Mouse (Mus musculus): Measurements from ENCODE around the gene Mcmbp. TPM values are rescaled to one million over a fixed set of nuclear protein-coding genes. Genes with fewer than 3 reads are reported as not detected.
"Not testable (repeated sequence)": the region's sequence is repeated elsewhere in the genome, so short reads cannot be mapped to it uniquely, and the experiment has no call there.

Mcmbp gene
- polyA plus RNA-seq, 1 experiment, result 22.0 TPM

- no peak for DNase-seq (ENCODE audit: low spot score)
These were observed 22.3 kb downstream of the Mcmbp start for GRCm38 (mm10) chr7:128717991-128718390.

GRCm38 (mm10) chr7:128705735-128706134 lies 34.6 kb downstream of the Mcmbp start:
- DNase-seq (ENCODE audit: low spot score), result peak; percentile 46

GRCm38 (mm10) chr7:128699959-128700358 lies 40.3 kb downstream of the Mcmbp start:
- DNase-seq (ENCODE audit: low spot score), result not testable (repeated sequence)

- DNase-seq (ENCODE audit: low spot score), result no peak
These were observed 45.4 kb downstream of the Mcmbp start for GRCm38 (mm10) chr7:128694848-128695247.

GRCm38 (mm10) chr7:128692163-128692562 lies 48.1 kb downstream of the Mcmbp start:
- no peak for DNase-seq (ENCODE audit: low spot score)

GRCm38 (mm10) chr7:128690796-128691195 lies 49.5 kb downstream of the Mcmbp start:
- no peak for DNase-seq (ENCODE audit: low spot score)

GRCm38 (mm10) chr7:128690070-128690469 lies 50.2 kb downstream of the Mcmbp start:
- peak; percentile 62 for DNase-seq (ENCODE audit: low spot score)

- DNase-seq (ENCODE audit: low spot score), result no peak
These were observed 50.9 kb downstream of the Mcmbp start for GRCm38 (mm10) chr7:128689347-128689746.

- DNase-seq (ENCODE audit: low spot score), result peak; percentile 53
These were observed 52.3 kb downstream of the Mcmbp start for GRCm38 (mm10) chr7:128687821-128688564.

- DNase-seq (ENCODE audit: low spot score), result no peak
These were observed 61.7 kb downstream of the Mcmbp start for GRCm38 (mm10) chr7:128678546-128678945.

GRCm38 (mm10) chr7:128672408-128673010 lies 67.8 kb downstream of the Mcmbp start:
- DNase-seq (ENCODE audit: low spot score), result no peak

- DNase-seq (ENCODE audit: low spot score), result no peak
These were observed 68.3 kb downstream of the Mcmbp start for GRCm38 (mm10) chr7:128671952-128672351.

- DNase-seq (ENCODE audit: low spot score), result no peak
These were observed 71.5 kb downstream of the Mcmbp start for GRCm38 (mm10) chr7:128668831-128669230.

- DNase-seq (ENCODE audit: low spot score), result no peak
These were observed 72.5 kb downstream of the Mcmbp start for GRCm38 (mm10) chr7:128667788-128668187.

GRCm38 (mm10) chr7:128664861-128665377 lies 75.4 kb downstream of the Mcmbp start:
- no peak for DNase-seq (ENCODE audit: low spot score)

GRCm38 (mm10) chr7:128663906-128664305 lies 76.4 kb downstream of the Mcmbp start:
- no peak for DNase-seq (ENCODE audit: low spot score)

GRCm38 (mm10) chr7:128656970-128657369 lies 83.3 kb downstream of the Mcmbp start:
- DNase-seq (ENCODE audit: low spot score), result no peak

Other genes starting within 250 kb of the Mcmbp start
- 30.4 and 54.6 TPM in 2 replicates for gene Bag3, start 216.9 kb downstream of the Mcmbp start, polyA plus RNA-seq (2012; rRNA removed)
- gene Inpp5f, start 129.2 kb downstream of the Mcmbp start, polyA plus RNA-seq (2012; rRNA removed), result 13.4 and 14.2 TPM in 2 replicates
- 17.8 and 19.7 TPM in 2 replicates for gene Sec23ip, start 4.4 kb upstream of the Mcmbp start, polyA plus RNA-seq (2012; rRNA removed)